Mouse (Mus musculus): Measurements from ENCODE around the gene Gpr152. TPM values are rescaled to one million over a fixed set of nuclear protein-coding genes. Genes with fewer than 3 reads are reported as not detected.

The Gpr152 gene
- total RNA-seq, 4 experiments from 2014 or later = not detected

Other genes with a start within 250 kb of the Gpr152 start
- 1 to 10 TPM; 2.2 to 5.1 (median 3.0) TPM for gene Tcirg1, start 232.7 kb upstream of the Gpr152 start, total RNA-seq (2022)
- gene Ndufs8, start 227.0 kb upstream of the Gpr152 start, total RNA-seq (2022) = 100 to 1,000 TPM; 222 to 255 (median 235) TPM
- gene Aldh3b1, start 210.0 kb upstream of the Gpr152 start, total RNA-seq (2022) = 1 to 10 TPM; 1.0 to 2.6 (median 1.3) TPM
- gene Unc93b1, start 204.6 kb upstream of the Gpr152 start, total RNA-seq (2022) = 1 to 10 TPM; 3.2 to 4.5 (median 3.5) TPM
- gene Aldh3b3, start 181.1 kb upstream of the Gpr152 start, total RNA-seq (2022) = not detected
- under 1 TPM in 3 of 4 experiments, not detected in 1; 0.19 to 0.62 (median 0.52) TPM for gene Aldh3b2, start 167.5 kb upstream of the Gpr152 start, total RNA-seq (2022)
- gene Acy3, start 153.2 kb upstream of the Gpr152 start, total RNA-seq (2022) = 1 to 10 TPM; 1.1 to 1.7 (median 1.5) TPM
- under 1 TPM in 1 of 4 experiments, not detected in 3; 0.16 TPM for gene Tbx10, start 147.0 kb upstream of the Gpr152 start, total RNA-seq (2022)
- 10 to 100 TPM; 19.0 to 24.8 (median 22.8) TPM for gene Nudt8, start 139.2 kb upstream of the Gpr152 start, total RNA-seq (2022)
- under 1 TPM; 0.12 to 0.39 (median 0.15) TPM for gene Gm49405, start 139.2 kb upstream of the Gpr152 start, total RNA-seq (2022)
- gene Doc2g, start 136.5 kb upstream of the Gpr152 start, total RNA-seq (2022) = 1 to 10 TPM in 1 of 4 experiments, under 1 TPM in 3; 0.36 to 1.2 (median 0.73) TPM
- 100 to 1,000 TPM; 435 to 477 (median 462) TPM for gene Ndufv1, start 127.0 kb upstream of the Gpr152 start, total RNA-seq (2022)
- gene Gstp1, start 101.8 kb upstream of the Gpr152 start, total RNA-seq (2022) = 100 to 1,000 TPM; 411 to 453 (median 419) TPM
- 100 to 1,000 TPM; 240 to 258 (median 250) TPM for gene Gstp2, start 93.8 kb upstream of the Gpr152 start, total RNA-seq (2022)
- not detected for gene Gstp3, start 80.2 kb upstream of the Gpr152 start, total RNA-seq (2022)
- not detected for gene Cabp2, start 58.2 kb upstream of the Gpr152 start, total RNA-seq (2022)
- 10 to 100 TPM; 14.0 to 20.3 (median 18.0) TPM for gene Cdk2ap2, start 42.6 kb upstream of the Gpr152 start, total RNA-seq (2022)
- gene Pitpnm1, start 39.8 kb upstream of the Gpr152 start, total RNA-seq (2022) = 1 to 10 TPM; 1.1 to 3.3 (median 2.4) TPM
- 10 to 100 TPM; 85.7 to 96.3 (median 90.3) TPM for gene Aip, start 13.9 kb upstream of the Gpr152 start, total RNA-seq (2022)
- gene Cabp4, start 4.2 kb downstream of the Gpr152 start, total RNA-seq (2022) = not detected
- gene Coro1b, start 8.8 kb downstream of the Gpr152 start, total RNA-seq (2022) = 10 to 100 TPM; 10.4 to 13.2 (median 11.6) TPM
- gene Ptprcap, start 13.8 kb downstream of the Gpr152 start, total RNA-seq (2022) = under 1 TPM in 2 of 4 experiments, not detected in 2; 0.27 to 0.38 TPM
- gene Rps6kb2, start 23.6 kb downstream of the Gpr152 start, total RNA-seq (2022) = 10 to 100 TPM; 18.6 to 28.4 (median 25.7) TPM
- 10 to 100 TPM; 23.8 to 33.0 (median 24.9) TPM for gene Carns1, start 35.7 kb downstream of the Gpr152 start, total RNA-seq (2022)
- gene Tbc1d10c, start 51.5 kb downstream of the Gpr152 start, total RNA-seq (2022) = 1 to 10 TPM; 6.6 to 8.6 (median 7.9) TPM
- 100 to 1,000 TPM; 198 to 243 (median 235) TPM for gene Ppp1ca, start 52.3 kb downstream of the Gpr152 start, total RNA-seq (2022)
- 1 to 10 TPM; 1.7 to 3.6 (median 2.3) TPM for gene Rad9a, start 61.9 kb downstream of the Gpr152 start, total RNA-seq (2022)
- gene Clcf1, start 74.5 kb downstream of the Gpr152 start, total RNA-seq (2022) = under 1 TPM in 3 of 4 experiments, not detected in 1; 0.20 to 0.43 (median 0.22) TPM
- not detected for gene AC109138.7, start 74.6 kb downstream of the Gpr152 start, total RNA-seq (2022)
- gene Pold4, start 92.1 kb downstream of the Gpr152 start, total RNA-seq (2022) = 10 to 100 TPM; 13.1 to 19.4 (median 17.3) TPM
- 1 to 10 TPM; 2.3 to 5.8 (median 2.9) TPM for gene Ssh3, start 129.4 kb downstream of the Gpr152 start, total RNA-seq (2022)
- under 1 TPM in 1 of 4 experiments, not detected in 3; 0.63 TPM for gene Ankrd13d, start 143.3 kb downstream of the Gpr152 start, total RNA-seq (2022)
- gene Grk2, start 166.4 kb downstream of the Gpr152 start, total RNA-seq (2022) = 10 to 100 TPM; 55.7 to 65.2 (median 62.1) TPM

Data from gastrocnemius, adult 8-10 months (tissue).